Mouse (Mus musculus) erythroblast, embryonic 14.5 days (primary cell): ENCODE measurements around the gene Pdss2.

Experiments
- GATA1 ChIP-seq: IDR thresholded peaks from 2 replicates; pipeline ENCODE4 v1.6.1; 2012; ENCODE audit warnings: low read length, inconsistent platforms, mixed read lengths
- TAL1 ChIP-seq: IDR thresholded peaks from 3 replicates; pipeline ENCODE4 v1.6.1; 2012; ENCODE audit warnings: low read length, inconsistent platforms, mixed read lengths

DNA sequence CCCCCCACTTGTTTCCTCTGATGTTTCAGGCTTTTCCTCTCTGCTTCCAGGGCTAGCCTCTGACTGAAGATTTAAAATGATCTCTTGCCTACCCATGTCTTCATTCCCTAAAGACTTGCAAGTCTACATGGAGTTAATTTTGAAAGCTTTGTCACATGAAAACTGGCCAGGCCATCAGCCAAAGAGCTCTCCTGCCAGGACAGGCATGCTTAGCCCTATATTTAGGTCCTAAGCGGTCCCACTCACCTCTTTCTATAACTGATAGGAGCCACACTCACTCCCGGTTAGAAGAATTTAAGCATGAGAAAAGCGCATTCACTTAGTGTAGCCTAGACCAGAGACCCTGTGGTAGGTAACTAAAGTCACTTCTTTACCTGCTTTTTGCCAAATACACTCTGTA lies 233.4 kb downstream of the Pdss2 start:
- TF ChIP-seq GATA1: no peak
- no peak for TF ChIP-seq TAL1
